Mouse (Mus musculus) fat pad, adult 2 months (tissue): ENCODE measurements around the gene Atp6ap1l.
A peak's percentile ranks its signal among the peaks of the same experiment; 100 is the strongest.

Experiments used
- DNase-seq: peaks from one replicate; pipeline ENCODE4 v3.0.0-alpha.2; 2011; ENCODE audit warnings: low read depth, low spot score; ENCODE audit errors: extremely low read depth

Atp6ap1l gene

GRCm38 (mm10) chr13:90886568-90886983 lies 18.6 kb downstream of the Atp6ap1l start:
- peak; percentile 5 for DNase-seq

GRCm38 (mm10) chr13:90885856-90886532 lies 19.2 kb downstream of the Atp6ap1l start:
- no peak for DNase-seq

- no peak for DNase-seq
Measured at GRCm38 (mm10) chr13:90881727-90882429, 23.3 kb downstream of the Atp6ap1l start.

GRCm38 (mm10) chr13:90871579-90871978 lies 33.6 kb downstream of the Atp6ap1l start:
- DNase-seq: peak; percentile 21

GRCm38 (mm10) chr13:90869157-90869556 lies 36.0 kb downstream of the Atp6ap1l start:
- DNase-seq: no peak

- no peak for DNase-seq
Measured at GRCm38 (mm10) chr13:90862138-90862537, 43.0 kb downstream of the Atp6ap1l start.

GRCm38 (mm10) chr13:90860888-90861431 lies 44.2 kb downstream of the Atp6ap1l start:
- DNase-seq: no peak

- no peak for DNase-seq
Measured at GRCm38 (mm10) chr13:90852727-90853630, 52.2 kb downstream of the Atp6ap1l start.

GRCm38 (mm10) chr13:90851795-90852194 lies 53.4 kb downstream of the Atp6ap1l start:
- DNase-seq: no peak

- no peak for DNase-seq
Measured at GRCm38 (mm10) chr13:90844191-90844590, 61.0 kb downstream of the Atp6ap1l start.

GRCm38 (mm10) chr13:90843412-90843811 lies 61.7 kb downstream of the Atp6ap1l start:
- no peak for DNase-seq

GRCm38 (mm10) chr13:90841213-90841553 lies 64.0 kb downstream of the Atp6ap1l start:
- no peak for DNase-seq

GRCm38 (mm10) chr13:90840530-90841212 lies 64.5 kb downstream of the Atp6ap1l start:
- no peak for DNase-seq

GRCm38 (mm10) chr13:90833641-90834207 lies 71.4 kb downstream of the Atp6ap1l start:
- DNase-seq: no peak
